Mouse (Mus musculus) ovary, postnatal 36 days (tissue): ENCODE data around the gene Mettl23.

Source experiments
- DNase-seq: peaks from one replicate; pipeline ENCODE4 v3.0.0; 2022; ENCODE audit warnings: low spot score, mixed read lengths

Mettl23 gene

DNA sequence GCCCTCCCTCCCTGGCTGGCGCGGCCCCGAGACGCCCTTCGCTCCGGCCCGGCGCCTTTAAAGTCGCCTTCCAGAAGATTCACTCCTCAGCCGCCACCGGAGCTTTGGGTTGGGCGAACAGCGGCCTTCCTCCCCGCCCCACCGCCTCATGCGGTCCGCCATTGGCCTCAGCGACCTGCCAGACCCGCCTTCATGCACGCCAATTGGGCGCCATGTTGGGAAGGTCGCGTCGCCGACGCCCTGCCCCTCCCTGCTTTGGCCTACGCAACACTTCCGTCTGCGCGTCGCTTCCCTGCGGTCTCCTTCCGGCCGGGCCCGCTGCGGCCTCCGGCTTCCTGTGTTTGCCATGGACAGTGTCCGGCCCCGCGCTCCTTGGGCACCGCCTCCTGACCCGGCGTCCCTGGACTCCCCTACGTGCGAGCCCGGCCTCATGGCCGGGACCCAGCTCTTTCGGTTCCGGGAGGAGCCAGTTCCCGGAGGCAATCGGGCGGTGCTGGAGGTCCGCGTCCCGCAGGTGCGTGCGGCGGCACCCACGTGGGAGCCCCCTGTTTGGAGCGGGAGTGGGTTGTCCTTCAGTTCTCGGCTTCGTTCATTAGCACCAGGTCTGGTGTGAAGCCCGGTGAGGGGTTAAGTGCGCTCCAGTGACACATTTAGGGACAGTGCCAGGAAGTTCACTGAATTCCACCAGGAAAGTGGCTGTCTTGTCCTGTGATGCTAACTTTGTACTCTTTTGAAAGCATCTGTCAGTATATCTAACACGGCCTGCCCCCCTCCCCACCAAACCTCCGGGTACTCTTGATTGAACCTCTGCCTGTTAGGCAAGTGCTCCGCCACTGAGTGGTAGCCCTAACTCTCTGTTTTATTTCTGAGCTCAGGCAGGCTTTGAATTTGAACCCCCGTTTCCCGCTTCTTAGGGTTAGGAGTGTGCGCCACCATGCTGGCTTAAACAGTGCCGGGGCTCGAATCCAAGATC is at the start of gene Mettl23, which contains the start of gene Jmjd6:
Gene Mettl23, plus strand, starts transcription at position 18 of the 973 bp plus-strand sequence.
Gene Jmjd6, minus strand, starts transcription at position 189 of the 973 bp plus-strand sequence.
- DNase-seq = peak; percentile 97

DNA sequence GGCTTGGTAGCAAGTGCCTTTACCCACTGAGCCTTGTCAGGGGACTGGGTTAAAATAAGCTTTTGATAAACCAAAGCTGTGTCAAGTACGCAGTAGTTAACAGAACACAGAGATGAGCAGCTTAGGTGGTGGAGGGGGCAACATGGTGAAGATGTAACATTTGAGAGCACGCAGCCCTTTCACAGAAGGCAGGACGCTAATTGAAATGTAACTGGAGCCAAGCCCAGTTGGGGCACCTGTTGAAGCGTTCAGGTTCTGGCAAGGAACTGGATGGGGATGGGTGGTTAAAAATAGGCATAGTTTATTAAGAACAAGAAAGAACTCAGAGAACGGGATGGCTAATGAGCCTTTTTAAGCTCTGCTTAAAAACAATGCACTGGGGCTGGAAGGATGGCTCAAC is 43.7 kb upstream of the Mettl23 start:
- DNase-seq = no peak

DNA sequence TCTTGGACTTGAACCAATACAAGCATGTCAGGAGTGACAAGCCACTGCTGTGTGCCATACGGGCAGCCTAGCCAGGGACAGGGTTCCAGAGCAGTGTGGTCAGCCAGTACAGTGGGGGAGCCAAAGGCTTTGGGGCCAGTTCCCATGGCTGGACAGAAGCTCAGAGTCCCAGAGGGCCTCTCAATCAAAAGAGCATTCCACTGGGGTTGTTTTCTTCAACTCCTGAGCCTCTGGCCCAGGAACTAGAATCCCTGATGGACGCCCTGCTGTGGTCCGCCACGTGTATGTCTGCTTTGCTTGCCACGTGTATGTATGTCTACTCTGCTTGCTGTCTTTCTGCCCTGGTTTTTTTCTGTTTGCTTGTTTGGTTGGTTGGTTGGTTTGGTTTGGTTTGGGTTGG is 42.0 kb upstream of the Mettl23 start:
- no peak for DNase-seq

DNA sequence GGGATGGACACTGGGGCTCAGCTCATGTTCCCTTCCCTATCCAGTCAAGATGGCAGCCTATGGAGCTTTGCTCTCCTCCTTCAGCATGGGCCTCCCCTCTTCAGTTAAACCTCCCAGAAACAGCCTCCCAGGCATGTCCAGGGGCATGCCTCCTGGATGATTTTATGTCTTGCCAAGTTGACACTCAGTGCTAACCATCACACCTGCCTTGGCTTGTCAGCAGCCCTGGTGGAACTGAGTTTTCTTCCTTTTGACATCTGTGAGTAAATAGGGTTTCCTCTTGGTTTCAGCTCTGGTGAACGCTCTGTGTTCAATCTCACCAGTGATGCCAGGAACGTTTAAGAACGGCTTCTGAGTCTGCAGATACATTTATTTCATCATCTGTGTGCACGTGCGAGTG is 40.4 kb upstream of the Mettl23 start:
- no peak for DNase-seq

DNA sequence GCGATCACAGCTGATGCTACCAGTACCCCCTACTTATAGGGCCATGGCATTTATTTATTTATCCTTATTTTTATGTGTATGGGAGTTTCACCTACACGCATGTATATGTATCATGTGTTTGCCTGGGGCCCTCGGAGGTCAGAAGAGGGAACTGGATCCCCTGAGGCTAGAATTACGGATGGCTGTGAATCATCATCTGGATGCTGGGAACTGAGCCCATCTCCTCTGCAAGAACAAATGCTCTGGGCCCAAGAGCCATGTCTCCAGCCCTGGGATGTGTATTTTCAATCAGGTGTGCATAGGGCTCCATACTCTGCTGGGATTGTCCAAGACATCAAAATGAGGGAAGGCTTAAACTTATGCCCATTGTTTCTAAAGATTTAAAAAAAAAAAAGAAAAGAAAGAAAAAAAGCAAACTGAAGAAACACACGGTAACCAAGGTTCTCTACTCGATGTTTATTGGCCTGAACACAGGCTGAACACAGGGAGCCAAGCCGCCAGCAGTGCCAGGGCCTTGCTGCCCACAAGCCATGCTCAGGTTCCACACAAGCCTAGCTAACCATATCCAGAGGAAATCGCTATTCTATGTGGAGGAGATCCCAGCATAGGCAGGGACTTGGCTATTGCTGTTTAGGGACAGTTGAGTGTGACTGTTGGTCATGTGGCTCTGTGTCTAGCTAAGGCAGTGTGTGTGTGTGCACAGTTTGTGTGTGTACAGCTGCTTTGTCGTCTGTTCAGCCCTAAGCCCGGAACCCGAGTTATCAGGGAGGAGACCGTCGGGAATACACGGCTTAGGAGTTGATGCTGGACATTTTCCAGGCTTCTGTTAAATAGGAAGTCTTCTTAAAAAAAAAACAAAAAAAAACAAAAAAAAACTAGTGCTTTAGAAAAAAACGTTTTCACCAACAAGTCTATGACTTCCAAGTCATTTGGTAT is 36.7 kb upstream of the Mettl23 start:
- DNase-seq = no peak

- DNase-seq = no peak
These were observed 36.0 kb upstream of the Mettl23 start for GRCm38 (mm10) chr11:116807116-116807515.

DNA sequence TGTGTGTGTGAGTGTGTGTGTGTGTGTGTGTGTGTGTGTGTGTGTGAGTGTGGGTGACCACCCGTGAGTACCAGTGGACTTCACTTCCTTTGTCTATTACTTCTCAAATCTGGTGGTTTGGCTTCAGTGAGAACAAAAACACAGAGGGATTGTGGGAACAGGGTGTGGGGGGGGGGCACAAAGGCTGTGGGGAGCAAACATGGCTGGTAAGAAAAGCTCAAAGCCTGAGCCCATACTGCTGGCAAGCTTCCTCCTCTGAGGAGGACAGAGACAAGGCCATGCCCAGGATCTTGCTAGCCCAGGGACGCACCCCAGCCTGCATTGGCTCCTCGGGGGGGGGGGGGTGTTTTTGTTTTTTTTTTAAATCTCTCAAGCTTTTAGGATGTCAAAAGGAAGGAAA is 35.6 kb upstream of the Mettl23 start:
- DNase-seq = no peak

GRCm38 (mm10) chr11:116807938-116808606 is 35.0 kb upstream of the Mettl23 start:
- DNase-seq = peak; percentile 82

- no peak for DNase-seq
These were observed 34.2 kb upstream of the Mettl23 start for GRCm38 (mm10) chr11:116808811-116809395.

- no peak for DNase-seq
These were observed 33.6 kb upstream of the Mettl23 start for GRCm38 (mm10) chr11:116809520-116809919.

GRCm38 (mm10) chr11:116810528-116810927 is 32.5 kb upstream of the Mettl23 start:
- DNase-seq = no peak

- DNase-seq = peak; percentile 69
These were observed 31.8 kb upstream of the Mettl23 start for GRCm38 (mm10) chr11:116810983-116811901.

DNA sequence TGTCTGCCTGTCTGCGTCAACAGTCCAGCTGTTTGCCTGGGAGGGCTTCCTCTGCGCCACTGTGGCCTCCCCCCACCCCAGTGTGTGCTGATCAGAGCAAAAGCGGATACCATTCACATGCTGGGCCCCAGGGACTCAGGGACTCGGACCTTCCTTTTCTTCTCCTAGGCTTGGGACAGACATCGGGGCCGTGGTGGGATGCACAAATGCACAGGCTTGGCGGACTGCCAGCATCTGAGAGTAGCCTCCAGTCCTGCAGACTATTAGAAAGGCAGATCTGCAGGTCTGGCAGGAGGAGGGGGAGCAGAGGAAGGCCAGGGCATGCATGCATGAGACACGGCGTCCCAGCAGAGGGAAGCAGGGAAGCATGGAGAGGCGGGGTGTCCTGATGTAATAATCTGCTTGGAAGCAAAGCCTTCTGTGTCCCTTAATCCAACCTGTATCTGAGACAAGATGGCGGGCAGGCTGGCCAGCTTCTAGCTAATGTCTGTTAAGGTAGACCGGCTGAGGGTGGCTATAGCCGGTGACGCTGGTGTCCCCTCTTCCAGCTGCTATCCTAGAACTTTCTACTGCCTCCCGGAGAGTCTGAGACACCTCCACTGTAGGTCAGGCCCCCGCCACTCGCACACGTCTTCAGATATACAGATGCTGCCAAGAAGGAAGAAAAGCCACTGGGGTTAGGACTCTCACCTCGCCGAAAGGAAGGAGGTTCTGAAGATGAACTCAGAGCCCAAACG is 30.1 kb upstream of the Mettl23 start:
- DNase-seq = no peak

DNA sequence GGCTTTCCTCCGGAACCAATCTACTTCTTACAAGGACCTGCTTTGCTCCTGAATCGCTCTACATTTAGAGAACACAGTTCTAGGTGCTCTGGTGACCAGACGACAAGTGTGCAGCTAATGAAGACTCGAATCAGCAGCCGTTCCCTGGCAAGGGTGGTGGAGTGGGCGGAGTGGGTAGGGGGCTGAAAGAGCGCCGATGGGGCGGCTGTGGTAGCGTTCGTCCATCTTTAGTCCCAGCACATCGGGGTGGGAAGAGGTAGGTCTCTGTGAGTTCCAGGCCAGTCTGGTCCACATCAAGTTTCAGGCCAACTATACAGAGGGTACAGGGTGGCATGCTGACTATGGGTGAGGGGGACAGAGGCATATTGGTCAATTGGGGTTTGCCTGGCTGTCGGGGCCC is 29.5 kb upstream of the Mettl23 start:
- DNase-seq = no peak

DNA sequence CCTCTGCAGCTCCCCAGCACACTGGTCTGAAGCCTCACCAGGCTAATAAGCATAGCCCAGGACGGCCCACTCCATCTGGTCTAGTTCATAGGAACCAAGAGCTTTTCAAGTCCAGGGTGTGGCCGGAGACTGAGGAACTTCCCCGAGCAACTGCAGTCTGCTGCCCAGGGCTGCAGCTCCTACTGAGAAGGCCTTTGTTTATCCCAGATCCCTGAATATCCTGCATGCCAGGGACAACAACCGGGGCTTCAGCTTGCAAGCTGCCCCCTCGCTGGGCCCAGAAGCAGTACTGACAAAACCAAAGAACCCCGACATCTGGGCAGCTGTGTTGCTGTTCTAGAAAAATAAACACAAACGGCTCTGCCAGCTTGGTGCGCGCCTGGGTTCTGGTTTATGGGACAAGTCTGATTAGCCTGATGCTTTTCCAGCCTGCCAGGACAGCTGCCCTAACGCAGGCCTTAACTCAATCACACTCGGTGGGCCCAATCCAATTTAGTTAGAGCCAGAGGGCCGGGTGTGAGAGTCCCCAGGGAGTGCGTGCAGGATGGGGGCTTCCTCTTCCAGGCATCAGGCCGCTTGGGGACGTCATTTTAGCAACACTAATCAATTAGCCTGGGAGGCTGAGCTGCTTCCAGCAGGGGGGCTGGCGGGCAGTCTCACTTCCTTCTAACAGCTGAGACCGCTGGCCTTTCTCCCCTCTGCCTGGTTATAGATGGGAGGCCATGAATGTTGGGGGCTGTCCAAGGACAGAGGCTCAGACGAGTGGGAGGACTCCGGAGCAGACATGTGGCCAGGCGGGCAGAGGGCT is 28.8 kb upstream of the Mettl23 start:
- peak; percentile 57 for DNase-seq

- no peak for DNase-seq
These were observed 28.1 kb upstream of the Mettl23 start for GRCm38 (mm10) chr11:116814884-116815415.

DNA sequence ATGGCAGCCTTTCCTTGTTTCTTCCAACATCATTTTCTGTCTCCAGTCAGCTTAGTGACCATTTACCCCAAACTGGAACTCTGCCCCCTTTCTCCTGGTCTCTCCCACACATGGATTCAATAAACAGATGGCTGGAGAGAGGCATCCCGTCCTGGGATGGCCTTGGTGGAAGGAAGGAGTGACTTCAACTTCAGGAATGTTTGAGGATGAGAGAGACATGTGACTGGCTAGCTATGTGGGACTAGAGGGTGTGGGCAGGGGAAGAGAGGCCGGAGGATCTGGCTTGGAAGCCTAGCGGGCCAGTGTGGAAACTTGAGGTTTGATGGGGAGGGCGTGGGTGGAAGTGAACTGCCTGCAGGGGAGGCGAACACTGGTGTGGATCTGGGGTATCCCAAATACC is 26.3 kb upstream of the Mettl23 start:
- peak; percentile 43 for DNase-seq

- DNase-seq = no peak
These were observed 25.5 kb upstream of the Mettl23 start for GRCm38 (mm10) chr11:116817567-116817966.

- DNase-seq = no peak
These were observed 24.4 kb upstream of the Mettl23 start for GRCm38 (mm10) chr11:116818722-116819121.
